9 mouse cellular contexts compared by ENCODE assay signal in genomic region chr2:165367047-165367520, GRCm38 (mm10). TPM values are rescaled to one million over a fixed set of nuclear protein-coding genes. Genes with fewer than 3 reads are reported as not detected.
DNase-seq lines count a peak whose midpoint lies in the region; ATAC-seq and TF ChIP-seq lines count a peak whose summit lies in the region.
"Had no signal": no experiment of that assay in that cellular context is flagged by ENCODE, and none has a peak within 500 bp of the region (broad histone marks: within the 10 kb centered on the region; RNA-seq: fewer than 3 reads in every experiment).

No protein-coding gene starts in this region.

- H3K4me2 ChIP-seq in limb, embryonic 11.5 days (ENCODE audit: low read depth, severe bottlenecking), result no peak overlapping the region
- H3K4me2 ChIP-seq in midbrain, embryonic 13.5 days (replicated peaks), result peak overlapping the region; percentile 78

- 0 out of 2 replicates have a peak, but pooled peaks cover 2% of the 10 kb centered on the region for H3K4me1 ChIP-seq in limb, embryonic 11.5 days (ENCODE audit: control insufficient read depth, insufficient read depth, low read length)
- H3K4me1 ChIP-seq in midbrain, embryonic 13.5 days (replicated peaks), result peaks cover 33% of the 10 kb centered on the region

- no peak for TF ChIP-seq POLR2A in brain, embryonic 14.5 days (IDR thresholded peaks at IDR 0.05; ENCODE audit: borderline replicate concordance, extremely low read depth, insufficient read depth, insufficient read length, poor library complexity, severe bottlenecking)

- 16% methylated on average over 5 of the region's 8 CpGs for WGBS in limb, embryonic 11.5 days
- WGBS in midbrain, embryonic 13.5 days, result 21% methylated on average over 5 of the region's 8 CpGs

- no peak for ATAC-seq in limb, embryonic 11.5 days (ENCODE audit: insufficient number of reproducible peaks, low FRiP score, low TSS enrichment, low read depth)
- ATAC-seq in midbrain, embryonic 13.5 days, result no peak
- no peak for ATAC-seq in frontal cortex, adult (ENCODE audit: low TSS enrichment)

- no peak for TF ChIP-seq CTCF in brain, embryonic 14.5 days (IDR thresholded peaks at IDR 0.05; ENCODE audit: borderline replicate concordance, extremely low read depth, insufficient read depth, insufficient read length)

- no peaks in the 10 kb centered on the region for H3K9me3 ChIP-seq in limb, embryonic 11.5 days (ENCODE audit: control insufficient read depth, low read length)
- no peaks in the 10 kb centered on the region for H3K9me3 ChIP-seq in midbrain, embryonic 13.5 days

- H3K36me3 ChIP-seq in limb, embryonic 11.5 days (ENCODE audit: control insufficient read depth, insufficient read depth, low read length), result no peaks in the 10 kb centered on the region
- H3K36me3 ChIP-seq in midbrain, embryonic 13.5 days, result no peaks in the 10 kb centered on the region

- peak; percentile 33 for DNase-seq in ES-CJ7 (ENCODE audit: low read depth, low spot score)
- peak; percentile 28 for DNase-seq in brain, embryonic 14.5 days (ENCODE audit: low read depth)
- peak; percentile 17 for DNase-seq in heart, postnatal 4 days
- DNase-seq in limb, embryonic 11.5 days (ENCODE audit: low spot score), result peak; percentile 40
- DNase-seq in left cerebral cortex, postnatal 36 days (ENCODE audit: low spot score in 2 of 2), result no peak
- DNase-seq in right cerebral cortex, postnatal 4 days, result no peak

- H3K27ac ChIP-seq in limb, embryonic 11.5 days (replicated peaks; ENCODE audit: low read depth, low read length), result no peak overlapping the region
- no peak overlapping the region for H3K27ac ChIP-seq in midbrain, embryonic 13.5 days

- no peak overlapping the region for H3K9ac ChIP-seq in limb, embryonic 11.5 days (ENCODE audit: low read length)
- H3K9ac ChIP-seq in midbrain, embryonic 13.5 days (replicated peaks), result no peak overlapping the region

- intact Hi-C loops in left cerebral cortex, postnatal 36 days (cut with DNase I), result no loop called here

- no peak overlapping the region for H3K4me3 ChIP-seq in limb, embryonic 11.5 days (ENCODE audit: low read depth, low read length)
- H3K4me3 ChIP-seq in midbrain, embryonic 13.5 days (replicated peaks), result peak overlapping the region; percentile 20
- H3K4me3 ChIP-seq: erythroblast, embryonic 14.5 days had no signal

- H3K27me3 ChIP-seq in limb, embryonic 11.5 days (ENCODE audit: control insufficient read depth, insufficient read depth, low read length), result peaks cover 14% of the 10 kb centered on the region
- H3K27me3 ChIP-seq in midbrain, embryonic 13.5 days, result peaks cover 9% of the 10 kb centered on the region

RNA-seq across cellular contexts. Expression of gene Zfp663, which starts 1.4 kb away (rescaled TPM):
- polyA plus RNA-seq in brain, embryonic 14.5 days (2012; rRNA removed), result 6.5 and 7.2 TPM in 2 replicates
- total RNA-seq in heart, postnatal 4 days (2021), result not detected
- 1.2 and 1.7 TPM in 2 replicates for polyA plus RNA-seq in limb, embryonic 11.5 days (2014; fragmentation: Nextera tagmentation; extraction: Ambion mirVana)
- 10.4 and 10.5 TPM in 2 replicates for polyA plus RNA-seq in midbrain, embryonic 13.5 days (2015; fragmentation: Nextera tagmentation; extraction: Ambion mirVana)
- total RNA-seq in left cerebral cortex, postnatal 36 days (2021), result not detected
- polyA plus RNA-seq: erythroblast, embryonic 14.5 days had no signal

RNA-seq across cellular contexts. Expression of gene Zfp334, which starts 21.0 kb away (rescaled TPM):
- 15.2 and 19.2 TPM in 2 replicates for polyA plus RNA-seq in brain, embryonic 14.5 days (2012; rRNA removed)
- total RNA-seq in heart, postnatal 4 days (2021), result 1 to 10 TPM; 4.0 to 4.6 TPM
- polyA plus RNA-seq in limb, embryonic 11.5 days (2014; fragmentation: Nextera tagmentation; extraction: Ambion mirVana), result 19.5 and 21.3 TPM in 2 replicates
- 14.1 and 14.5 TPM in 2 replicates for polyA plus RNA-seq in midbrain, embryonic 13.5 days (2015; fragmentation: Nextera tagmentation; extraction: Ambion mirVana)
- 10 to 100 TPM; 13.2 to 15.4 TPM for total RNA-seq in left cerebral cortex, postnatal 36 days (2021)
- polyA plus RNA-seq: erythroblast, embryonic 14.5 days had no signal

RNA-seq across cellular contexts. Expression of gene Ocstamp, which starts 33.1 kb away (rescaled TPM):
- not detected in 2 replicates for polyA plus RNA-seq in brain, embryonic 14.5 days (2012; rRNA removed)
- not detected for total RNA-seq in heart, postnatal 4 days (2021)
- polyA plus RNA-seq in limb, embryonic 11.5 days (2014; fragmentation: Nextera tagmentation; extraction: Ambion mirVana), result 0.04 TPM in 1 of 2 replicates, not detected in the other
- not detected in 2 replicates for polyA plus RNA-seq in midbrain, embryonic 13.5 days (2015; fragmentation: Nextera tagmentation; extraction: Ambion mirVana)
- total RNA-seq in left cerebral cortex, postnatal 36 days (2021), result not detected

RNA-seq across cellular contexts. Expression of gene Elmo2, which starts 40.8 kb away (rescaled TPM):
- 114 and 125 TPM in 2 replicates for polyA plus RNA-seq in brain, embryonic 14.5 days (2012; rRNA removed)
- total RNA-seq in heart, postnatal 4 days (2021), result 10 to 100 TPM; 29.5 to 35.5 TPM
- 85.4 and 86.0 TPM in 2 replicates for polyA plus RNA-seq in limb, embryonic 11.5 days (2014; fragmentation: Nextera tagmentation; extraction: Ambion mirVana)
- polyA plus RNA-seq in midbrain, embryonic 13.5 days (2015; fragmentation: Nextera tagmentation; extraction: Ambion mirVana), result 91.6 and 98.6 TPM in 2 replicates
- total RNA-seq in left cerebral cortex, postnatal 36 days (2021), result 100 to 1,000 TPM; 160 to 161 TPM

Comparison
In these comparisons a context has a peak if more than half of its experiments do, and no peak if none do; other contexts are left out.
1. DNase-seq: peak in ES-CJ7 (single experiment), brain, embryonic 14.5 days (single experiment), heart, postnatal 4 days (single experiment) and limb, embryonic 11.5 days (single experiment); none in left cerebral cortex, postnatal 36 days (0 of 2) and right cerebral cortex, postnatal 4 days (single experiment).